Mouse (Mus musculus) right cerebral cortex, postnatal 25 days (tissue): ENCODE measurements around the gene Trhr2.

Source experiments
- DNase-seq: peaks from one replicate; pipeline ENCODE4 v3.0.0; 2022

The Trhr2 gene

DNA sequence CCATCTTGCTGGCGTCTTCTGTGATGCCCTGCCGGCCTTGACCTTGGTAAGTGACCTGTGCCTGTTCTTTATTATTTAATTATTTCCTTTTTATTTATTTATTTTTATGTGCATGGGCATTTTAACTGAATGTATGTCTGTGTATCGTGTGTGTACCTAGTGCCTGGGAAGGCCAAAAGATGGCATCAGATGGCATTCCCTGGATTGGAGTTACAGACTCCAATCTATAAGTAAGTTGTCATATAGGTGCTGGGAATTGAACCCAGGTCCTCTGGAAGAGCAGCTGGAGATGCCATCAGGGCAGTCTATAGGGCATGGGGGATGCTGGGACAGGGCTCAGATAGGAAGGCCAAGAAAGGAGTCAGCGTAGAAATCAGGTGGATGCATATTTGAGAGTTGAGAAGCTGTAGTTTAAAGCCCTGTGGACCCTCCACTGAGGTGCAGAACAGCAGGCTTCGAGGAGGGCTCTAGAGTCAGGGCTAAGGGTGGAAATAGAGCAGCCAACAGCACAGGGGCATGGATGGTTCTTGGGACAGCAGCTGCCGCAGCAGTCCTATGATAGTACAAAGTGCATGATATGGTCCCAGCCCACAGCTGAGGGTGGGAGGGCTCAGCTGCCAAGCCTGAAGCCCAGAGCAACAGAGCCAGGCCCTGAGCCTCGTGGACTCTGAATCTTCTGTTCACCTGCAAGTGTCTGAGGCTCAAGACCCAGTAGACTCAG lies at the start of gene Trhr2:
Gene Trhr2 (minus strand): TSS at position 51 of the 721 bp plus-strand sequence.
- DNase-seq = no peak

DNA sequence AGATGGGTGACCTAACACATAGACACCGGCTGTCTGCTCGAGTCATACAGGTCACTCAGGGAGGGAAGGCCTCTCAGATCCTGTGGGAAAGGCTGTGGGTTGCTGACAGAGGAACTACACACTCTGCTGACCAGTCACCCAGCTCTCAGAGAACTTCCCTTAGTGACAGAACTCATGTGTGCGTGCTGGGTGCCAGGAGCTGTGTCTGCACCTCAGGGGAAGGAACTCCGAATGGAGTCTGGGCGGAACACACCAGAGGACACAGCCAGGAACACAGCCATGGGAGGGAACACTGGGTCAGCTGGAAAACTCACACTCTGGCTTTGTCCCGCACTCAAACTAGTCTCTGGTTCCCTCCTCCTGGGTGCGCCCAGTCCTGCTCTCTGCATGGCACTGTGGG lies 47.1 kb upstream of the Trhr2 start:
- no peak for DNase-seq

DNA sequence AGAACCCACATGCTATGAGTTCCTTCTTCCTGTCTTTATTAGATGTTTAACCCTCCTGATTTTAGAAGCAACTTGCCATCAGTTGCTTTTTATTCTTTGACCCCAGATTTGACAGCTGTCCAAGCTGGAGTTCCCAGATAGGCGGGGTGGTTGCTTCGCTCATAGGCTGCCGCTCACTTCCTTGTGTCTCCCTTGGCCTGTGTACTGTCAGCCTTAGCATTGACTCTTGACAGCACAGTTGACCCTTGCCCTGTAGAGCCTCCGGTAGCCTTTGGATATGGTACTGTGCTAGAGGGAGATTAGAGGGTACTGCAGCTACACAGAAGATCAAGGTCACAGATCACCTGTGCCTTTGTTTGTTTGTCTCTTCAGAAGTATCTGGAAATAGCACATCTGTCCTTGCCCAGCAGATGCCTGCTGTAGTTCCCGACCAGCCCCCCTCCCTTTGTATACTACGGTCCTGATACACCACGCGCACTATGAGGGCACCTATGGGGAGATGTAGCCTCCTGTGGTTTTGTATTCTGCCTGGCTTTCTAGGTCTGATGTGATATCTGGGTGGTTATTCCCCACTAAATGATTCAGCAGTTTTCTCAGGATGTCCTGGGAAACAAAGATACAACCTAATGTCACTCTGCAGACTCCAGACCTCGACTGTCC lies 44.7 kb upstream of the Trhr2 start:
- no peak for DNase-seq

DNA sequence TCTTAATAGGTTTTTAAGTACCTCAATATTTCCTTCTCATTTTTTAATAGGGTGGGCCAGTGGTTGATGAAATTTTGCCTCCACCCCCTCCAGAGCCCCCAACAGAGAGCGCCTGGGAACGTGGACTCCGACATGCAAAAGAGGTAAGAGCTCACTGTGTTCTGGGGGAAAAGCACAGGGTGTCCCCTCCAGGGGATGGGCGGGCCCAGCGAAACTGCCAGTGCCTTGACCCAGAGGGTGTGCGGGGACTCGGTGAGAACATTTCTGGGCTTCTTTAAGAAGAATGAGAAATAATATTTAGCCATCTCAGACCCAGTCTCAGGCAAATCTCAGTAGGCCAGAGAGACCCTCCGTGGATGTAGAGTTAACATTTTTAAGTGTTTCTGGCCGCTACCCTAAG lies 37.6 kb upstream of the Trhr2 start:
- no peak for DNase-seq

GRCm38 (mm10) chr8:122395291-122395690 lies 34.7 kb upstream of the Trhr2 start:
- no peak for DNase-seq

GRCm38 (mm10) chr8:122393717-122394116 lies 33.2 kb upstream of the Trhr2 start:
- DNase-seq = no peak

GRCm38 (mm10) chr8:122390758-122391157 lies 30.2 kb upstream of the Trhr2 start:
- DNase-seq = no peak

- no peak for DNase-seq
Measured at GRCm38 (mm10) chr8:122389357-122389756, 28.8 kb upstream of the Trhr2 start.

DNA sequence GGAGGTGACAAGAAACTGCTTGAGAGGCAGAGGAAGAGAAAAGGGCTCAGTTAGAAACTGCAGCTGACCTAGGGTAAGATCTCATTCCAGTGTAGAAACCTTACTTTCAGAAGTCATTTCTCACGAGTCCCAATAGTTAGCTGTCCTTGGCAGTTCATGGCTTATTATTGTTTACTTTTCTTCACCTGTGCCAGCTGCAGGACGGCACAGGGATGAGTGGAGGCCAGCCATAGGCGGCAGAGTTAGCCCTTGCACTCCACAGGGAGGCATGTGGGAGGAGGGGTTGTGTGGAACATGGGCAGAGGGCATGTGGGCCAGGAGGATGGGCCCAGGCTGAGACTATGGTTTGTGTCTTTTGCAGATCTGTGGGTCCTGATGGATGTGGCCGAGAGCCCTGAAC lies 22.5 kb upstream of the Trhr2 start:
- DNase-seq = no peak

DNA sequence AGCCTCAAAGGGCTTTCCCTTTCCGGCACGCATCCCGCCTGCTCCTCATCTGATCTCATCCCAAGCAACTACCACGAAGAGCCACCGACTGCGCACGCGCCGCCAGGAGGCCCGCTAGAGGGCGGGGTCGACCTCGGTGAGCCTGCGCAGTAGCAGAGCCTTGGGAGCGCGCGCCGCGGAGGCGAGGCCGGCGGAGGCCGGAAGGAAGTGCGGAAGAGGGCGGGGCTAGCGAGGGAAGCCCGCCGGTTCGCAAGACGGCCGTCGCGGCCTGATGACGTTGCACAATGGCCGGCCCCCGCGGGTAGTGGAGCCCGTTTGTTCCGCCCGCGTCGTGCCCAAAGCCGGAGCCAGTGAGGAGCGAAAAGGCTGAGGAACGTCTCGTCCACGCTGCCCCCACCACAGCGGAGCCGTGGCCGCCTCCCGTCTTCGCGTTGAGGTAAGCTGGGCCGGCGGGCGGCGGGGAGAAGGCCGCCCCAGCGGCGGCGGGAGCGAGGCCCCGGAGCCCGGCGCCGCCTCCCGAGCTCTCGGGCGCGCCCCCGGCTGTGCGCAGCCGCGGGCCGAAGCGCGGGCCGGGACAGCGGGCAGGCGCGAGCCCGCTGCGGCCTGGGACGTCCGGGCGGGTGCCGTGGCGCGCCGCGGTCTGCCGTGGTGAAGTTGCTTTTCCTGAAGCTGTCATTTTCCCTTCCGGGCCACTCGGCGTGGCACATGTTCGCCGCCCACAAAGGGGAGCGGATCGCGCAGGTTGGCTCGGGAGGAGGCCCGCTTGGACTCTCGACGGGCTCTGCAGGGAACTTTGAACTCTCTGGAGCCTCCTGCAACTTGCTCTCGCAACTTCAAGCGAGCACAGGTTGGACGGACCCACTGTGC lies 16.1 kb upstream of the Trhr2 start, which contains the start of gene Zc3h18:
Gene Zc3h18 (plus strand): TSS at position 245 of the 867 bp plus-strand sequence.
- peak; percentile 100 for DNase-seq

DNA sequence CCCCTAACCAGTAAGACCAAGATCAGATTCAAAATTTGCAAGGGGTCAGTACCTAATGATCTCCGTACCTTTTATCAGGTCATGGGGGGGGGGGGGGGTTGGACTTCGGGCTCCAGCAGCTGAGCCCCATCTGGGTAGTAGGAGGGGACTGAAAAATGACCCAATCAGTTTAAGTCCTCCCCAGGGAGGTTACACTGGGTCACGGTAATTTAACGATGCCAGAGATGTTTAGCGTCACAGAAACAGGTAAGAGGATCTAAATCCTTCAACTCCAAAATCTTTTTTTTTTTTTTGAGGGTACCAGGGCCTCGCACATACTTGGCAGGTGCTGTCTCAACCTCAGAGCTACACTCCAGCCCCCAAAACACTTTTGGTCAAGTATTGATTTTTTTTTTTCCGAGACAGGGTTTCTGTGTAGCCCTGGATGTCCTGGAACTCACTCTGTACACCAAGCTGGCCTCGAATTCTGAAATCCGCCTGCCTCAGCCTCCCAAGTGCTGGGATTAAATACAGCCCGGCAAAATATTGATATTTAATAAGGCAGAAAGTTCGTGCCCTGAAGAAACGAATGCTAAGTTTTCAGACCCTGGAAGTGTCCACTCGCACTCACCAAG lies 15.3 kb upstream of the Trhr2 start:
- DNase-seq = no peak

DNA sequence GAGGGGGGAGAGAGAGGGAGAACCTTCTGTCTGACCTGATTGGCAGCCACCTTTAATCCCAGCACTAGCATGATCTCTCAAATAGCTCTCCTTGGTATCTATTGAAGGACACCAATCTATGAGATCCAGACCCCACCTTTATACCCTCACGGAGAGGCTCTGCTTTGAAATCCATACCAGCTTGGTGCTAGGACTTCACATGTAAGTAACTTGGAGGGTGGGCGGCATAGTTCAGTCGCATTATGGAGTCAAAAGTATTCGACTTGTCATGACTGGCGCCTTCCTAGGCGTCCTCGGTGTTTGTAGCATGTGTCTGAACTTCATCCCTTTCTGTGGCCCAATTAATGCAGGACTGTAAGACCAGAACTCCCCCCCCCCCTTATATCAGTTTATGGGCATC lies 14.8 kb upstream of the Trhr2 start:
- no peak for DNase-seq

GRCm38 (mm10) chr8:122371706-122372105 lies 11.2 kb upstream of the Trhr2 start:
- DNase-seq = no peak

GRCm38 (mm10) chr8:122369665-122370064 lies 9.1 kb upstream of the Trhr2 start:
- peak; percentile 59 for DNase-seq

- DNase-seq = no peak
Measured at GRCm38 (mm10) chr8:122368494-122368893, 7.9 kb upstream of the Trhr2 start.

DNA sequence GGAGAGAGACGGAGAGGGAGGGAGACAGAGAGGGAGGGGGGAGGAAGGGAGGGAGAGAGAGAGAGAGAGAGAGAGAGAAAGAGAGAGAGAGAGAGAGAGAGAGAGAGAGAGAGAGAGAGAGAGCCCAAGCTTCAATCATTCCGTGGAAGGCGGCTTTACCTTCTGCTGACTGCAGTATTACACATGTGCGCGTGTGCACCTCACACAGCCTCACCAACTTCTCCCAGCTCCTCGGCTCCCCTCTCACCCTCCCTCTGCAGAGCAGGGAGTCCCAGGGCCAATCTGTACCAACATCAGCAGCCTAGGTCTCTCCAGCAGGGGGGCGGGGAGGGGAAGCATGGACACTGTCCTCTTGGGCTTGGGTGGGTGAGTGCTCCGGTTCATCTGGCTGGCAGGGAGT lies 2.4 kb upstream of the Trhr2 start:
- no peak for DNase-seq

GRCm38 (mm10) chr8:122362271-122362670 lies 1.7 kb upstream of the Trhr2 start:
- DNase-seq = no peak

GRCm38 (mm10) chr8:122359111-122359775 lies 1.3 kb downstream of the Trhr2 start:
- no peak for DNase-seq

- DNase-seq = no peak
Measured at GRCm38 (mm10) chr8:122357641-122358040, 2.9 kb downstream of the Trhr2 start.

DNA sequence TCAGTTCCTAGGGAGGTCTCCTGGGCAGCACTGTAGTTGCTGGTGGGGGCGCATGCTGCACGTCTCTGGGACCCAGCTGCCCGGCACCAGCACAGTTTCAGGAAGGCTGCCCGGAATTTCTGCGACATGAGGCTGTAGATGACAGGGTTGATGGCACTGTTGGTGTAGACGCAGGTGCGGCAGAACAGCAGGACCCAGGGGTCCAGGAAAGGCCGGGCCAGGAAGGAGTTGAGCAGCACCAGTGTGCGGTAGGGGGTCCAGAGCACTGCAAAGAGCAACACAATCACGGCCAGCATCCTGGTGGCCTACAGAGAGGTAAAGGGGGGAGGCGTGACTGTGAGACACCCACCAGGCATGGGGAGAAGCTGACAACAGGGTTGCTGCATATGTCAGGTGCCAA lies 3.3 kb downstream of the Trhr2 start:
- no peak for DNase-seq

- peak; percentile 74 for DNase-seq
Measured at GRCm38 (mm10) chr8:122355642-122356606, 4.6 kb downstream of the Trhr2 start.
